Mouse (Mus musculus) kidney, adult 2 months (tissue): Measurements from ENCODE around the gene Gm19402. TPM values are rescaled to one million over a fixed set of nuclear protein-coding genes. Genes with fewer than 3 reads are reported as not detected.

Experiments
- DNase-seq: peaks from one replicate; pipeline ENCODE4 v3.0.0; 2021
- H3K27ac ChIP-seq: fragments of 200-500 bp; 2 replicates; pipeline ENCODE4 v1.5.1; 2012; ENCODE audit warnings: low read depth, low read length, control low read depth, inconsistent platforms; ENCODE audit not compliant: insufficient read depth
- H3K27me3 ChIP-seq: fragments of 200-500 bp; replicated peaks from 2 replicates; pipeline ENCODE4 v1.6.1; 2012; ENCODE audit warnings: mild to moderate bottlenecking, moderate library complexity, low read length, inconsistent platforms; ENCODE audit not compliant: control insufficient read depth, insufficient read depth
- H3K36me3 ChIP-seq: fragments of 200-500 bp; 2 replicates; pipeline ENCODE4 v1.6.1; 2012; ENCODE audit warnings: mild to moderate bottlenecking, moderate library complexity, low read length, inconsistent platforms; ENCODE audit not compliant: control insufficient read depth, insufficient read depth
- H3K4me1 ChIP-seq: fragments of 200-500 bp; 2 replicates; pipeline ENCODE4 v1.6.1; 2011; ENCODE audit warnings: low read length; ENCODE audit not compliant: control insufficient read depth, insufficient read depth
- H3K4me3 ChIP-seq: fragments of 200-500 bp; 2 replicates; pipeline ENCODE4 v1.5.1; 2011; ENCODE audit warnings: mild to moderate bottlenecking, low read depth, low read length, control low read depth; ENCODE audit not compliant: insufficient read depth
- CTCF ChIP-seq: fragments of 200-500 bp; conservative IDR thresholded peaks from 2 replicates; pipeline ENCODE4 v1.5.1; 2011; ENCODE audit warnings: low read depth, mild to moderate bottlenecking, control low read depth, low read length, moderate library complexity, mixed read lengths; ENCODE audit not compliant: insufficient read depth, insufficient read length
- POLR2A ChIP-seq: fragments of 200-500 bp; IDR thresholded peaks from one replicate; pipeline ENCODE4 v1.6.1; 2011; ENCODE audit warnings: low read depth, low read length, control low read depth
- WGBS: fragments of 180-500 bp; shearing (Covaris S2); methylation state at CpG from one replicate; pipeline ENCODE4 v1.1.7; 2018; 5-methylcytosine and 5-hydroxymethylcytosine counted together
- polyA plus RNA-seq: library from polyadenylated mRNA; depleted of rRNA; stranded (reverse); fragments of >200 nt; gene quantifications from 2 replicates; pipeline ENCODE4 v1.2.3, GENCODE M21; 2012

Gm19402 gene
- polyA plus RNA-seq, 1 experiment: not detected

DNA sequence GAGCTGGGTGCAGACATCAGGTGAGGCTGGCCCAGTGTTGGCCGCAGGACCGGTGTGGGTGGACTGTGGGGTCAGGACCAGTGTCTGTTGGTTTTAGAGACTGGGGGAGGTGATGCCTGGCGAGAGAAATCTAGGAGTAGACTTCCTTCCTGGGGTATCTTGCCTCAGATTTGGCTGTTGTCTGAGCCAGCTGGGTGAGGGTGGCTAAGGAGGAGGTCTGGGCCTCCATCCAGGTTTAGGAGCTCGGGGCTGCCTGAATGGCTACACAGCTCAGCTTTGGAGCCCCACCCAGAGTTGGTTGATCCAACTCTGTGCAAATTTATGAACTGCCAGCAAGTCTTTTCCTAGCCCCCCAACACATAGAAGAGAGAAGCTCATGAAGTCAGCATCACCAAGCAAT, 23.2 kb downstream of the Gm19402 start:
- WGBS: 59% methylated on average over 4 of the region's 4 CpGs
- Histone ChIP-seq H3K27me3 (no peaks in the 10 kb centered on the region), H3K36me3 (no peaks in the 10 kb centered on the region), H3K4me1 (no peaks in the 10 kb centered on the region), H3K27ac (no peak overlapping the region), H3K4me3 (no peak overlapping the region)
- TF ChIP-seq POLR2A: no peak
- TF ChIP-seq CTCF: no peak
- no peak for DNase-seq

DNA sequence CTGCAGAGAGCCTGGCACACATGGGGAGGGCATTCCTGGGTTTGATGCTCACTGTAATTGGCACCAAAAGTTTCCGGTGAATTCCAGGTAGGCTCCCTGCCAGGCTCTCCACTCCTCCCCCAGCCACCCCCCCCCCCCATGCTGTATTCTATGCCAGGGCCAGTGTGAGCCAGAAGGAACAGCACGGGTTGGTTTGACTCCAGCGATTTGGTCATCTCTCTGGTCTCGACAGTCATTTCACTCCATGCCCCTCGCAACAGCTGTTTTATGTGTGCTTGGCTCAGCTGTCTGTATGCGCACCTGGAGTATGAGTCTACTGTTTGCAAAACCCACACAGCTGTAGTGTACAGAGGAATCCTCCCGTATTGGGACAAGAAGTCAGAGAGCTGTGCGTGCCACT, 24.2 kb downstream of the Gm19402 start:
- DNase-seq: no peak
- Histone ChIP-seq H3K4me1 (no peaks in the 10 kb centered on the region), H3K36me3 (no peaks in the 10 kb centered on the region), H3K27ac (no peak overlapping the region), H3K27me3 (no peaks in the 10 kb centered on the region), H3K4me3 (no peak overlapping the region)
- no peak for TF ChIP-seq CTCF
- no peak for TF ChIP-seq POLR2A
- WGBS: 54% methylated on average over 8 of the region's 8 CpGs

DNA sequence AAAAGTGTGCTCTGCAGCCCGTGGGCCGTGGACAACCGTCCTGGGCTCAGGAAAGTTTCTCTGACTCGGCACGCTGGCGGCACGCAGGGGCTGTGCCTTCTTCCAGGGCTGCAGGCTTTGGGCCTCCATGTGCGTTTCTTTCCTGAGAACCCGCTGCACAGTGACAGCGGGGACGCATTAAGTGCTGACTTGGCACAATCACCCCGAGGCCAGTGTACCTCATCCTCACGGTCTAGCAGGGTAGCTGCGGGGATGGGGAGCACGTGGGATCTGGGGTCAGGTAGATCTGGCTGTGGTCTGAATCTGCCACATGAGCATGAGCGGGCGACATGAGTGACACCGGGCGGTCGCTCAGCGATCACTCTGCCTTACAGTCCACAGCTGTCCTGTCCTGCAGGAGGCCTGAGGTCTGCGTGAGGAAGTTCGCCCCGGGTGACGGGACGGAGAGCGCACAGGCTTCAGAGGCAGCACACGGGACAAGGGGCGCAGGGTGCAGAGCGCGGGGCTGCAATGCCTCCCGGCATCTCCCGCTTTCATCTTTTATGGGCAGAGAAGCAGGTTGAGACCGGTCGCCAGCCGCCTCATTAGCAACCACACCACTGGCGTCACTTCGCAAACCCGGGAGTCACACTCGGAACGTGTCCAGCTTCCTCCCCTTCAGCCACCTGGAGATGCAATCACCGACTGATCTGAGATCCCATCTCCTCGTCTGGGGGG, 26.4 kb downstream of the Gm19402 start:
- Histone ChIP-seq H3K4me1 (no peaks in the 10 kb centered on the region), H3K27ac (no peak overlapping the region), H3K27me3 (no peaks in the 10 kb centered on the region), H3K4me3 (no peak overlapping the region), H3K36me3 (no peaks in the 10 kb centered on the region)
- no peak for DNase-seq
- WGBS: 29% methylated on average over 43 of the region's 43 CpGs
- no peak for TF ChIP-seq POLR2A
- TF ChIP-seq CTCF: no peak

DNA sequence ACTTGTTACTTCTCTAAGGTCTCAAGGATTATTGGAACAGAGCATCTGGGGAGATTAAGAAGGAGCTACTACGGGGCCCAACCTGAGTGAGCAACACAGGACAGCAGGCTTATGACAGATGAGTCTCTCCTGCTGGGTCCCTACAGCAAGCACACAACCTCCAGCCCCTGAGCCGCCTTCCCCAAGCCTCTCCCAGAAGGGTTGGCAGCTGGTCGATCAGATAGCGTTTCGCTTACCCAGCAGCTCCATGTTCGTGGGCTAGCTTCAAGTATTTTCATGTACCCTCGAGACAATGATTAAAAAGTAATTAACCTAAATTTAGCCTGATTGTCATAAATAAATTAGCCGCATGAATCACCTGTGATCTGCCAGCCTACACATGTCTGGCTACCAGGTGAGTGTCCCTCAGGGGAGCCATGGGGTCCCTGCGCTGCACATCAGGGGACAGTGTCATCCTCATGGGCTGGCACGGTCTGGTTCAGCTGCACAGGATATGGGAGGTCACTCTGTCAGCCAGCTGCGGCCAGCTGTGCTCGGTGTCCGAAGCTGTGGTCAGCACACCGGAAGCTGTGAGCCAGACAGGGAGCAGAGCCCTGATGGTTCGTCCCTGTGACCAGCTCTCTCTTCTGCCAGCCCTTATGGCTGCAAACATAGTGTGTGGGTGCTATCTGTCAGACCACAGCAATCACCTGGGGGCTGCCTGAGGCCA, 32.1 kb downstream of the Gm19402 start:
- H3K4me3 ChIP-seq: no peak overlapping the region
- no peak for TF ChIP-seq POLR2A
- TF ChIP-seq CTCF: no peak
- H3K4me1 ChIP-seq: no peaks in the 10 kb centered on the region
- no peaks in the 10 kb centered on the region for H3K36me3 ChIP-seq
- 24% methylated on average over 15 of the region's 15 CpGs for WGBS
- DNase-seq: peak; percentile 62
- no peak overlapping the region for H3K27ac ChIP-seq
- no peaks in the 10 kb centered on the region for H3K27me3 ChIP-seq

DNA sequence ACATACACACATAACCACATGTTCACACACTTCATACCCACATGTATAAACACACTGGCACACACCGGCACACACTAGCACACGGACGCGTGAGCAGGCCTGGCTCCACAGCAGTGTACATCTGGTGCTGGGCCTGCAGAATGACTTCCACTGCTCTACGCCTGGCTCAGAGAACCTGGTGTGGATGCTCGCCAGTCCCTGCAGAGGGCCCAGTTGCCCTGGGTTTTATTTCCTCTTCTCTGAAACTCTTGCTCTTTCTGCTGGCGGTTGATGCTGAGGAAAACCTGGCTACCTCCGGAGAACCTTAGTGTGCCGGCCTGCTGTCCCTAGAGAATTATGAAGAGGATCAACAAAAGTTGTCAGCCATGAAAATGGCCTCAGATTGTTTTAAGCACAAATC, 38.5 kb downstream of the Gm19402 start:
- no peak for DNase-seq
- 89% methylated on average over 9 of the region's 9 CpGs for WGBS

DNA sequence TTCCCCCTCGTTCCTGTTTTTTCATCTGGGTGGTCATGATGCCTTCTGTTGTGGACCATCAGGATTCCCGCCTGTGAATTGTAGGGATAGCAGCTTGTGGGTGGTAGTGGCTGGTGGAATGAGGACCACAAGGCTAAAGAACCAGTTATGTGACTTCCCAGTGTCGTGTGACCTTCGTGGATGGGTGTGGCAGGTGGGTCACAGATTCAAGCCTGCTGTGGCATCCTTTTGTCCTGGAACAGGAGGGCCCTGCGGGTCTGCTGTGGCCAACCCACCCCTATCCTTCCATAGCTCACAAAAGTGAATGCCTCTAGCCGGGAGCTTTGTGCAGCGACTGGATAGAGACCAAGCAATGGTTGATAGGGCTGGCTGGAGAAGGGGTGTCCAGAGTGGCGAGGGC, 42.7 kb downstream of the Gm19402 start:
- H3K36me3 ChIP-seq: 0 out of 2 replicates have a peak, but pooled peaks cover 2% of the 10 kb centered on the region
- WGBS: 89% methylated on average over 8 of the region's 8 CpGs

More for the DNA sequence above, 38.5 kb downstream of the Gm19402 start:
- Histone ChIP-seq H3K27ac (no peak overlapping the region), H3K36me3 (no peaks in the 10 kb centered on the region), H3K27me3 (no peaks in the 10 kb centered on the region), H3K4me1 (no peaks in the 10 kb centered on the region), H3K4me3 (no peak overlapping the region)
- TF ChIP-seq POLR2A: no peak
- no peak for TF ChIP-seq CTCF

DNA sequence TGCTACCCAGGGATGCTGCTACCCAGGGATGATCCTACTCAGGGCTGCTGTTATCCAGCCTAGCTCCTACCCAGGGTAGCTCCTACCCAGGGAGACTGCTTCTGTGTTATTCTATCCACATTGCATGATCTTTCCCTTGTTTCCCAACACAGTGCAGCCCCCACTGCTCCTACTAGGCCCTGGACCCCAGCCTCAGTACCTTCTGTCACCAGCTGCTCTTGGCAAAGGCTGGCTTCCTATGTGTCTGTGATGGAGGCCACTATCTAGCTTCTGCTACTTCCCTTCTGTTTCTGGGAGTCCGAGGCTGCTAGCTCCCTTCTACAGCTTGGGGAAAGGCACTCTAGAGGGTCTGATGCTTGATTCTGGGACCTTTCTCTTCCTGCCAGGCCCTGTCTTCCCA, 43.1 kb downstream of the Gm19402 start:
- 81% methylated on average over 1 of the region's 1 CpGs for WGBS
- Histone ChIP-seq H3K4me1 (no peaks in the 10 kb centered on the region), H3K4me3 (no peak overlapping the region), H3K36me3 (peaks cover 2% of the 10 kb centered on the region; the same call in 1 of the 2 replicates), H3K27ac (no peak overlapping the region), H3K27me3 (no peaks in the 10 kb centered on the region)
- TF ChIP-seq POLR2A (no peak), CTCF (no peak)
- DNase-seq: no peak

More for the DNA sequence above, 42.7 kb downstream of the Gm19402 start:
- no peak for TF ChIP-seq CTCF
- no peak for TF ChIP-seq POLR2A
- Histone ChIP-seq H3K27ac (no peak overlapping the region), H3K4me3 (no peak overlapping the region), H3K4me1 (no peaks in the 10 kb centered on the region), H3K27me3 (no peaks in the 10 kb centered on the region)
- no peak for DNase-seq
